Mouse (Mus musculus) heart, adult 8-10 months (tissue): ENCODE measurements around the gene Gm28043. TPM values are rescaled to one million over a fixed set of nuclear protein-coding genes. Genes with fewer than 3 reads are reported as not detected.

Experiments
- microRNA-seq: library from miRNA; unstranded; fragments of <30 nt; microRNA quantifications from one replicate; pipeline ENCODE4 v1.2.0, GENCODE M21; 2022
- total RNA-seq, 4 experiments: library from RNA; stranded (reverse); gene quantifications; 2 replicates each; pipeline ENCODE4 v1.2.4; 2022

The Gm28043 gene
- total RNA-seq, 4 experiments from 2014 or later = 0.78 to 1.3 (median 0.91) TPM

Small RNAs within 50 kb of the gene (microRNA-seq; reads per million reads assigned to microRNA genes)
- gene Mir7667 = 1.1 reads per million

Other genes starting within 250 kb of the Gm28043 start
- gene Pim1, start 124.1 kb upstream of the Gm28043 start, total RNA-seq = 10 to 100 TPM; 16.0 to 22.3 (median 17.4) TPM
- gene Gm17657, start 65.2 kb upstream of the Gm28043 start, total RNA-seq = not detected
- 10 to 100 TPM; 11.3 to 13.5 (median 11.9) TPM for gene Tbc1d22b, start 65.1 kb upstream of the Gm28043 start, total RNA-seq
- gene Tmem217, start 62.5 kb upstream of the Gm28043 start, total RNA-seq = not detected
- gene Rnf8, start 86 bp upstream of the Gm28043 start, total RNA-seq = 10 to 100 TPM; 16.1 to 20.7 (median 18.9) TPM
- gene Cmtr1, start 45.7 kb downstream of the Gm28043 start, total RNA-seq = 10 to 100 TPM; 57.5 to 79.0 (median 65.0) TPM
- 10 to 100 TPM; 12.4 to 14.9 (median 14.1) TPM for gene Ccdc167, start 102.2 kb downstream of the Gm28043 start, total RNA-seq